Mouse (Mus musculus) heart, postnatal 0 days (tissue): ENCODE measurements around the gene Gpalpp1. TPM values are rescaled to one million over a fixed set of nuclear protein-coding genes. Genes with fewer than 3 reads are reported as not detected.

Source experiments
- ATAC-seq: fragments of 200-750 bp; cut with Nextera tagmentation; 2 replicates; pipeline ENCODE4 v1.8.0; 2017; ENCODE audit warnings: low read depth, moderate number of reproducible peaks, moderate library complexity; ENCODE audit not compliant: insufficient read depth
- DNase-seq: peaks from one replicate; pipeline ENCODE4 v3.0.0-alpha.2; 2016; ENCODE audit warnings: low spot score
- H3K27ac ChIP-seq: fragments of 300-500 bp; sonication (generic); 2 replicates; pipeline ENCODE4 v1.5.1; 2014; ENCODE audit warnings: low read depth, mild to moderate bottlenecking
- H3K27me3 ChIP-seq: fragments of 300-500 bp; sonication (generic); 2 replicates; pipeline ENCODE4 v1.6.1; 2014; ENCODE audit warnings: low read length, mixed read lengths; ENCODE audit not compliant: control insufficient read depth, insufficient read depth
- H3K36me3 ChIP-seq: fragments of 300-500 bp; sonication (generic); replicated peaks from 2 replicates; pipeline ENCODE4 v1.6.1; 2014; ENCODE audit warnings: low read length, mixed read lengths; ENCODE audit not compliant: control insufficient read depth, insufficient read depth
- H3K4me1 ChIP-seq: fragments of 300-500 bp; sonication (generic); 2 replicates; pipeline ENCODE4 v1.6.1; 2014; ENCODE audit warnings: antibody characterized with exemption; ENCODE audit not compliant: control insufficient read depth, insufficient read depth
- H3K4me2 ChIP-seq: fragments of 300-500 bp; sonication (generic); 2 replicates; pipeline ENCODE4 v1.6.1; 2014; ENCODE audit warnings: low read depth, mild to moderate bottlenecking, low read length, moderate library complexity
- H3K4me3 ChIP-seq: fragments of 300-500 bp; sonication (generic); 2 replicates; pipeline ENCODE4 v1.5.1; 2014; ENCODE audit warnings: low read depth, low read length
- H3K9ac ChIP-seq: fragments of 300-500 bp; sonication (generic); replicated peaks from 2 replicates; pipeline ENCODE4 v1.6.1; 2014; ENCODE audit warnings: low read depth, low read length, mixed read lengths
- H3K9me3 ChIP-seq: fragments of 300-500 bp; sonication (generic); replicated peaks from 2 replicates; pipeline ENCODE4 v1.6.1; 2016; ENCODE audit warnings: low read length; ENCODE audit not compliant: control insufficient read depth
- CTCF ChIP-seq: IDR thresholded peaks from 2 replicates; pipeline ENCODE4 v1.5.1; 2016; ENCODE audit warnings: antibody characterized with exemption, control low read depth, low read depth
- EP300 ChIP-seq: IDR thresholded peaks from 2 replicates; pipeline ENCODE4 v1.6.1; 2016; ENCODE audit warnings: antibody characterized with exemption, low read depth
- WGBS: fragments of 180-500 bp; shearing (Covaris S2); extraction: QIAGEN DNeasy Blood & Tissue Kit; methylation state at CpG from one replicate; pipeline ENCODE4 v1.1.7; 2014; 5-methylcytosine and 5-hydroxymethylcytosine counted together
- polyA plus RNA-seq: library from polyadenylated mRNA; unstranded; fragments of >200 nt; fragmentation: Nextera tagmentation; extraction: Ambion mirVana; gene quantifications from 2 replicates; pipeline ENCODE4 v1.2.1, GENCODE M21; 2015
- total RNA-seq: library from RNA; depleted of rRNA; stranded (reverse); fragments of >200 nt; gene quantifications from 2 replicates; pipeline ENCODE4 v1.2.3, GENCODE M21; 2014; ENCODE audit warnings: low replicate concordance; rRNA removed

Gpalpp1 gene
- total and polyA plus RNA-seq, 2 experiments from 2014 or later, result 6.2 to 11.4 TPM

GRCm38 (mm10) chr14:76044164-76044557 lies 66.4 kb downstream of the Gpalpp1 start:
- H3K4me1 ChIP-seq, result no peaks in the 10 kb centered on the region
- H3K27me3 ChIP-seq, result no peaks in the 10 kb centered on the region
- no peak overlapping the region for H3K4me2 ChIP-seq
- no peak overlapping the region for H3K4me3 ChIP-seq
- 58% methylated on average over 3 of the region's 3 CpGs for WGBS
- no peaks in the 10 kb centered on the region for H3K9me3 ChIP-seq
- DNase-seq (no peak), ATAC-seq (no peak)
- H3K36me3 ChIP-seq, result no peaks in the 10 kb centered on the region
- H3K9ac ChIP-seq, result no peak overlapping the region
- TF ChIP-seq EP300 (no peak), CTCF (no peak)
- H3K27ac ChIP-seq, result no peak overlapping the region

DNA sequence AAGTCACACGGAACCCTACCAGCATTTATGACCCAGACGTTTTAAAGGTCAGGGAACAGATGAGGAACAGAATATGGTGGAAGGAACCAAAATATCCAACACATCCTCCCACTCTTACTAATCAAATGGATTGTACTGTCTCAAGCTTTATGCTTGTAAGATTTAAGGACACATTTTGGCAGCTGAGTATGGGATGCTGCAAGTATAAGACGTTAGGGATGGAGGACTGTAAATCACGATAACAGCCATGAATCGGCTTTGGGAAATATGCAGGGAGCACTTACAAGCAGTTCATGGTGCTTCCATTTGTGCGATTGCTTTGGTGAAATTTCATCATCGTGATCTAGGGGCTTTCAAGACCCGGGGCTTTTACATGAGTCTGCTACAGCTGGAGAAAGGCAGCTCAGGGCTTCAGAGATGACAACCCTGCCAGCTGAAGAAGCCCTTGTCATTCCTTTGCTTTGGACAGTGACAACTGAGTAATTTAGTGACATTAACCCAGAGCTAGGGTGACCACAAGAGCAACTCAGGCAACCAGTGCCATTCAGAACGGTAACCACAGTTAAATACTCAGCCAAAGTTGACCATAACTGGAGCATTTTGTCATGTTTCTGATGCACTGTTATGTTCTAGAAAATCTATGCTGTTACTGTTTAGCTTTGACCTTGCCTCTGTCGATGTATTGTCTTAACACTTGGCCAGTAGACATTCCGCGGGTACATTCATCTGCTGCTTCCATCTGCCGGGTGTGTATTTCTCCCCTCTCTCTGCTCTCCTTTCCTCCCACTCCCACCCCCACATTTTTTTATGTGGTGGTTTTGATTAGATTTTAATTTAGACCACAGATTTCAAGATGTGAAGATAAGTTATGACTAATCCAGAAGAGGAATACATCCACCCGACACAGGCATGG lies 67.1 kb downstream of the Gpalpp1 start:
- Histone ChIP-seq H3K27me3 (no peaks in the 10 kb centered on the region), H3K27ac (no peak overlapping the region), H3K9ac (no peak overlapping the region), H3K36me3 (no peaks in the 10 kb centered on the region), H3K4me1 (no peaks in the 10 kb centered on the region), H3K9me3 (no peaks in the 10 kb centered on the region), H3K4me2 (no peak overlapping the region), H3K4me3 (no peak overlapping the region)
- no peak for TF ChIP-seq EP300
- no peak for TF ChIP-seq CTCF
- 76% methylated on average over 14 of the region's 14 CpGs for WGBS
- ATAC-seq, result no peak
- DNase-seq, result no peak

Other genes starting within 250 kb of the Gpalpp1 start
- gene Kctd4, start 155.8 kb downstream of the Gpalpp1 start, total RNA-seq, result not detected in 2 replicates
- gene Kctd4, start 155.8 kb downstream of the Gpalpp1 start, polyA plus RNA-seq, result 0.07 and 0.11 TPM in 2 replicates
- 6.4 and 10.1 TPM in 2 replicates for gene Gtf2f2, start 99.9 kb downstream of the Gpalpp1 start, total RNA-seq
- 22.8 and 25.7 TPM in 2 replicates for gene Gtf2f2, start 99.9 kb downstream of the Gpalpp1 start, polyA plus RNA-seq
- 6.0 and 6.5 TPM in 2 replicates for gene Nufip1, start 131 bp upstream of the Gpalpp1 start, total RNA-seq
- gene Nufip1, start 131 bp upstream of the Gpalpp1 start, polyA plus RNA-seq, result 5.4 and 6.0 TPM in 2 replicates